Mouse (Mus musculus) granulocyte monocyte progenitor cell, adult 5-6 weeks (primary cell): ENCODE results near the gene Rin3. TPM values are rescaled to one million over a fixed set of nuclear protein-coding genes. Genes with fewer than 3 reads are reported as not detected.

Experiments used
- ATAC-seq: replicated peaks from 2 replicates; pipeline ENCODE4 v1.8.0; 2016; ENCODE audit warnings: mild to moderate bottlenecking, moderate TSS enrichment, inconsistent platforms; ENCODE audit not compliant: poor library complexity, severe bottlenecking
- total RNA-seq, 2 experiments: library from RNA; stranded (forward) in 1 of 2; stranded (reverse) in 1 of 2; fragments of 200-712, 200-1000 nt in 1 of 2; fragments of >200 nt in 1 of 2; fragmentation: Nextera tagmentation in 1 of 2; gene quantifications; 2 replicates each; pipeline ENCODE4 v1.2.3; 2014 to 2017

Rin3 gene
- total RNA-seq (2014; fragmentation: Nextera tagmentation) (263 and 340 TPM in 2 replicates), total RNA-seq (2017) (64.3 and 71.5 TPM in 2 replicates)

- peak; percentile 56 for ATAC-seq
Measured at GRCm38 (mm10) chr12:102282763-102283482, at the start of gene Rin3. Rin3 (plus strand) TSS chr12:102283048.

DNA sequence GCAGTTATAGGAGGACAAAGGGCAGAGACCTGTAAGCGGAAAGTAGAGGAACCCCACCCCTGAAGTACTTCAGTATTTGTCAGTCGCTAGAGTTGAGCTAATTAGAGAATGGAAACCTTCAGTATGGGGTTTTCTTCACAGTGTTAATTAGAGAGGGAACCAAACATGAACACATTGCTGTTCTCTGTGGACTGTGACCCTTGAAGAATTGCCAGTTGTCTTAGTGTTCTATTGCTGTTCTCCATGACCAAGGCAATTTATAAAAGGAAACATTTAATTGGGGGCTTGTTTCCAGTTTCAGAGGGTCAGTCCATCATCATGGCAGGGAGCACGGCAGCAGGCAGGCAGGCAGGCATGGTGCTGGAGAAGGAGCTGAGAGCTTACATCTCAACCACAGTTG lies 47.3 kb upstream of the Rin3 start:
- ATAC-seq = no peak

DNA sequence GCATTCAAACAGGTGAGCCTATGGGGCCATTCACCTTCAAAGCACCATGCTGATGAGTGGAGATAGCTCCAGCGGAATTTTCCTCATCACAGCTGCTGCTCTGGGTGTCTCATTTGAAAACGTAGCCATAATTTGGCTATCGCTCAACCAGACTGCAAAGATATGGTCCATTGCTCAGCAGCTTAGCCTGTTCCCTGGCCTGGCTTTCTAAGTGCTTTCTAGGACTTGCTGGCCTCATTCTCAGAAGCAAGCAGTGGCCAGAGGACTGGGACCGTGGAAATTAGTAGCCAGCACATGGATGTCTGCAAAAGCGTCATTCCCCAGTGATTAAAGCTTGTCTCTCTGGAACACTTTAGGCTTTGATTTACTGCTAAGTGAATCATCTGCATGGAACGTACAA lies 46.5 kb upstream of the Rin3 start:
- ATAC-seq = no peak

GRCm38 (mm10) chr12:102242076-102242722 lies 40.6 kb upstream of the Rin3 start:
- peak; percentile 52 for ATAC-seq

DNA sequence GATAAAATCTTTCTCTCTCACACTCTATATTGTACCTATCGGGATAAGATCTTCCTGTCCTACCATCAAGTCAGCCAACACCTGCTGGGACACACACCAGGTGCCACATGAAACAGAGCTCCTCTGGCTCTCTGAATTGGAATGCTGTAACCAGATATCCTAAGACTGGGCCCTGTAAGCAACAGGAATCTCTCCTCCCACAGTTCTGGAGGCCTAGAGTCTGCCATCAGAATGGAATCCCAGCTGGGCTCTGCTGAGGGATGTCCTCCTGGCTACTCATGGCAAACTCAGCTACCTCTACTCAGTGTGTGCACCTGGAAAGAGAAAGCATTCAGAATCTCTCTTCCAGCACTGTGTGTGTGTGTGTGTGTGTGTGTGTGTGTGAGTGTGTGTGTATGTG lies 38.9 kb upstream of the Rin3 start:
- ATAC-seq = no peak

DNA sequence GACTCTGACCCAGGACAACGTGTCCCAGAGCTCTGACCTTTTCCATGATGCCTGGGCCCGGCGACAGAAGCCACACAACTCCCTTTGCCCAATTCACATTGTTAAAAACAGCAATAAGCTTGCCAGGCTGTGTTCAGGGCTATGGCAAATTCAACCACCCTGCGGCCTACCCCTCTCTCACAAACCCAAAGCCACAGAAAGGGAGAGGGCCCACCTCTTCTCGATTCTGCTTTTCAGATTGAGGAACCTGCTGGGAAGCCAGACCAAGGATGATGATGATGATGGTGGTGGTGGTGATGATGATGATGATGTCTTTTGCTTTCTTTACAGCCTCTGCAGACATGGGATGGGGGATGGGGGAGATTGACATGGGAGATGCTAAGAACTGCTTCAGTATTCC lies 36.6 kb upstream of the Rin3 start:
- peak; percentile 55 for ATAC-seq

- ATAC-seq = no peak
Measured at GRCm38 (mm10) chr12:102248104-102248503, 34.7 kb upstream of the Rin3 start.

- no peak for ATAC-seq
Measured at GRCm38 (mm10) chr12:102250316-102250715, 32.5 kb upstream of the Rin3 start.

DNA sequence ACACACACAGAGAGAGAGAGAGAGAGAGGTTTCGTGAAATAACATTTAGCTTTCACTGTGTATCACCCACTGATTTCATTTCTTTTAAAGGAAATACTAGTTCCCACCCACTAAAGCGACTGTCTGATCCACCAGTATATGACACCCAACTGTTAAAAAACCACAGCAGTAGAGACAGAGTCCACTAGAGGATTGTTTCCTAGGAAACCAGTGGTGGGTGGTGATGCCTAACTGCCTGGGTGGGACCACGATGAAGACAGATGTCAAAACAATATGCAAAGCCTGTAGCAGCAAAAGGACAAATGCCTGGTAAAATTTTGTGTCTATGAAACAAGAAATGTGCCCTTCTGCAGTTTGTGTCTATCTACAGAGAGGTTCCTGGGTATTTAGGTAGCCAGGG lies 31.8 kb upstream of the Rin3 start:
- peak; percentile 21; the same call in 1 of the 2 replicates for ATAC-seq

- ATAC-seq = no peak
Measured at GRCm38 (mm10) chr12:102251985-102252384, 30.9 kb upstream of the Rin3 start.

DNA sequence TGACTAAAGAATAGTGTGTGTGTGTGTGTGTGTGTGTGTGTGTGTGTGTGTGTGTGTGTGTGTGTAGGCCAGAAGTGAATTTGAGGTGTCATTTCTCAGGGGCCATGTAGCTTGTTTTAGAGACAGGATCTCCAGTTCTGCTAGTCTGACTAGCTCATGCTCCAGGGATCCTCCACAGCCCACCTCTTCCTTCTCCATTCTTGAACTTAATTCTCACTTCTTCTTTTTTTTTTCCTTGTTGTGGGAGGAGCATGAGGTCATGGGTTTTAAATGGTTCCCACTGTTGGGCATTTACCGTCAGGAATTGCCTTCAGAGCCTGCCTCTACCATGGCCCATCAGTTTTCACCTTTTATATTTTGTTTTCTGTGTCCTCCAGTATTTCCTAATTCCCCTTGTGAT lies 30.3 kb upstream of the Rin3 start:
- ATAC-seq = peak; percentile 81

DNA sequence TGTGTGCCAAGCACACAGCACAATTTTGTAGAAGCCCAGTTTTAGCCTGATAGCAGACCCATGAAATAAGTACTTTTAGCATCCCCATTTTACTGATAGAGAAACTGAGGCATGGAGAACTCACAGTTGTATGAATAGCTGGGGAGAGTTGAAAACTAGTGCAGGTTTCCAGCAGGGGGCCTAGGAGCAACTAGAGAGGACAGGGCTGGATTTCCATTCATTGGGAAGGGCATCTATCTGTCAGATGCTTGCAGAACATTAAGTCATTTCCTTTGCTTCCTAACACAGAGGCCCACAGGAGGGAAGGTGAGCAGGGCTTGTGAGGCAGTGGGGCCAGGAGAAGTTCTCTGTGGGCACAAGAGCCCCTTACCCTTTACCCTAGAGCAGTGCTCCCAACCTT lies 27.8 kb upstream of the Rin3 start:
- ATAC-seq = no peak

DNA sequence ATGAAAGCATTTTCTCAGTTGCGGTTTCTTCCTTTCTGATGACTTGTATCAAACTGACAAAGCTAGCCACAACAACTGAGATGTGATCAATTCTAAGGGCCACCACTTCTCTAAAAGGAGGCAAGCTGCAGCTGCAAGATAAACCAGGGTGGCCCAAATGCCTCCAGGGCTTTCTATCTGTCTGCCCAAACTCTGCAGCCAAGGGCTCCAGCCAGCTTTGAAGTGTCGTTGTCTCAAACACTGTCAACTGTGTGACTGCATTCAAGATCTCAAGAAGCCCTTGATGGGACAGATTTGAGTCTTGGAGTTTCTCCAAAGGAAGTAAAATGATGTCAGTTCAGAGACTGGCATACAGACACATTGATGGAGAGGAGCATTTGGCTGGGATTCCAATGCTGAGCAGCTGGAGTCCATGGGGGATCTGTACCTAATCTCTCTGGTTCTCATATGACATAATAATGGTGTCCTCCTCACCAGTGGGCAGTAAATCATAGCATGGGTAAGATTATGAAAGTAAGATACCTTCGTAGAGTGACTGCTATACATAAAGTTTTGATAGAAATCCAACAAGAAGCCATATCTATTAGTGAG lies 24.2 kb upstream of the Rin3 start:
- peak; percentile 55 for ATAC-seq

DNA sequence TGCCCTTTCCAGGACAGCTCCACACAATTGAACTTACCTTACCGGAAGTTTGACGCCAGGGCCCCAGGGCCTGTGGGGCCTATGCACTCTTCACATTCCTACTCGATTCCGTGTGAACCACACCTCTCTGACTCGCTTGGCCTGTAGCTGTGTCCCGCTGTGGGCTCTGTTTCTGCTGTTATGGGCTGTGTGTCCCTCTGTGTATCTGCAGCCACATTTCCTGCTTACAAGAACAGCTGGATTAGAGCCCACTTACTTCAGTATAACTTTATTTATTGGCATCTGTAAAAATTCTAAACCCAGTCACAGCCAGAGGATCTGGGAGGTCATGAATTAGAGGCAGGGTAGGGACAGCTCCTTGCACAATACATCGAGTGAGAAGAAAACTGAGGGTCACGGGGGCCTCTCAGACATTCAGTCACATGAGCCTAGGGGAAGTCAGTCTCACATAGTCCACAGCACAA lies 20.9 kb upstream of the Rin3 start:
- peak; percentile 38 for ATAC-seq

GRCm38 (mm10) chr12:102262809-102263208 lies 20.0 kb upstream of the Rin3 start:
- peak; percentile 4; the same call in 1 of the 2 replicates for ATAC-seq

GRCm38 (mm10) chr12:102263249-102263648 lies 19.6 kb upstream of the Rin3 start:
- peak; percentile 51 for ATAC-seq

DNA sequence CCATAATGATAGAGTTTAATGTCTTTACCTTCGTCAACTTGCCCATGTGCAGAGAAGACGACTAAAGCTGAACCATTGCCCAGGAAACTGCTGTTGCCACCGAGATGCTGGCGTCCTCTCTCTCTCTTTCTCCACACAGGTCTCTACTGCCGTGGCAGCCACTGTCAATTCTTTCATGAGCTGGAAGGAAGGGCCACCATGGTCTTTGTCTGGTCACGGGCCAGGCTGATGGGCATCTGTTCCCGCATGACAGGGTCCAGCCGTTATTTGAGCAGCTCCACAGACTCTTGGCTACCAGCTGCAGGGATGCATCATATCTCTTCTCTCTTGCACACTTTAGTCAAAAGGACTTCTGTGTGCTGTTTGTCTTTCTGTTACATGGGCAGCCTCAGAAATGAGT lies 16.4 kb upstream of the Rin3 start:
- ATAC-seq = no peak

DNA sequence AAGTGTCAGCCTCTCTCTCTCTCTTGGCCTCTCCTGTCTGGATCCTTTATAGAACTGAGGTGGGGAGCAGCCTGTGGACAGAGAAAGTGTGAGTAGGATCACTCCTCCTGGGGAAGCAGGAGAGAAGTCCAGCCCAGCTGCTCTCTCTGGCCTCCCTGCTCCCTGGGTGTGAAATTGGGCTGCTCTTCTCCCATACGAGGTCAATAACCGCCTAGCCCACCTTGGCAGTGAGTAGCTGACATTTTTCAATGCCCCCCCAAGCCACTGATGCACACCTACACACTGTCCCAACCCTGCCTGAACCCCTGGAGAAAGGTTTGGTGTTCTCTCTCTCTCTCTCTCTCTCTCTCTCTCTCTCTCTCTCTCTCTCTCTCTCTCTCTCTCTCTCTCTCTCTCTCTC lies 13.7 kb upstream of the Rin3 start:
- ATAC-seq = no peak

- ATAC-seq = no peak
Measured at GRCm38 (mm10) chr12:102270776-102271405, 12.0 kb upstream of the Rin3 start.

GRCm38 (mm10) chr12:102271447-102271846 lies 11.4 kb upstream of the Rin3 start:
- no peak; the same call in 1 of the 2 replicates for ATAC-seq
